Mouse (Mus musculus): ENCODE measurements at regions not wholly inside any gene's neighbourhood (a gene's known extent, or its start where the extent isn't known, plus 50 kb on each side); places are given as distances from the start of the nearest gene placed in this dataset.
A peak's percentile ranks its signal among the peaks of the same experiment; 100 is the strongest.

- H3K4me3 ChIP-seq, result no peak overlapping the region
- no peaks in the 10 kb centered on the region for H3K27me3 ChIP-seq
- 87% methylated on average over 5 of the region's 5 CpGs for WGBS
- H3K27ac ChIP-seq, result no peak overlapping the region
- H3K9ac ChIP-seq, result no peak overlapping the region
- no peaks in the 10 kb centered on the region for H3K9me3 ChIP-seq
- H3K4me2 ChIP-seq (replicated peaks), result no peak overlapping the region
- no peaks in the 10 kb centered on the region for H3K36me3 ChIP-seq
- H3K4me1 ChIP-seq, result peaks cover 7% of the 10 kb centered on the region; the same call in 1 of the 2 replicates
- ATAC-seq (ENCODE audit: insufficient number of reproducible peaks, insufficient read depth, low FRiP score, low TSS enrichment), result no peak
These were observed 182.5 kb upstream of the Klf3 start for GRCm38 (mm10) chr5:64620726-64621125.

GRCm38 (mm10) chr5:64621386-64621785, 181.8 kb upstream of the Klf3 start:
- ATAC-seq (ENCODE audit: insufficient number of reproducible peaks, insufficient read depth, low FRiP score, low TSS enrichment), result no peak
- no peaks in the 10 kb centered on the region for H3K9me3 ChIP-seq
- peaks cover 8% of the 10 kb centered on the region; the same call in 1 of the 2 replicates for H3K4me1 ChIP-seq
- H3K27me3 ChIP-seq, result no peaks in the 10 kb centered on the region
- no peaks in the 10 kb centered on the region for H3K36me3 ChIP-seq
- no peak overlapping the region for H3K27ac ChIP-seq
- no peak overlapping the region for H3K4me3 ChIP-seq
- H3K9ac ChIP-seq, result no peak overlapping the region
- WGBS, result 93% methylated on average over 1 of the region's 1 CpGs
- H3K4me2 ChIP-seq (replicated peaks), result no peak overlapping the region

- no peak overlapping the region for H3K9ac ChIP-seq
- peaks cover 8% of the 10 kb centered on the region; the same call in 1 of the 2 replicates for H3K4me1 ChIP-seq
- H3K27me3 ChIP-seq, result no peaks in the 10 kb centered on the region
- H3K36me3 ChIP-seq, result no peaks in the 10 kb centered on the region
- H3K27ac ChIP-seq, result no peak overlapping the region
- no peak overlapping the region for H3K4me3 ChIP-seq
- ATAC-seq (ENCODE audit: insufficient number of reproducible peaks, insufficient read depth, low FRiP score, low TSS enrichment), result no peak
- H3K9me3 ChIP-seq, result no peaks in the 10 kb centered on the region
- no peak overlapping the region for H3K4me2 ChIP-seq (replicated peaks)
- WGBS, result 52% methylated on average over 3 of the region's 3 CpGs
These were observed 179.5 kb upstream of the Klf3 start for GRCm38 (mm10) chr5:64623653-64624052.

GRCm38 (mm10) chr5:64624205-64624604, 179.0 kb upstream of the Klf3 start:
- ATAC-seq (ENCODE audit: insufficient number of reproducible peaks, insufficient read depth, low FRiP score, low TSS enrichment), result no peak

GRCm38 (mm10) chr5:64625421-64625820, 177.8 kb upstream of the Klf3 start:
- WGBS, result 64% methylated on average over 4 of the region's 4 CpGs
- Histone ChIP-seq H3K9ac (no peak overlapping the region), H3K27ac (no peak overlapping the region), H3K36me3 (no peaks in the 10 kb centered on the region), H3K4me3 (no peak overlapping the region), H3K27me3 (no peaks in the 10 kb centered on the region), H3K4me2 (replicated peaks) (no peak overlapping the region), H3K9me3 (no peaks in the 10 kb centered on the region), H3K4me1 (peaks cover 8% of the 10 kb centered on the region; the same call in 1 of the 2 replicates)
- ATAC-seq (ENCODE audit: insufficient number of reproducible peaks, insufficient read depth, low FRiP score, low TSS enrichment), result no peak

More at GRCm38 (mm10) chr5:64624205-64624604, 179.0 kb upstream of the Klf3 start:
- Histone ChIP-seq H3K4me3 (no peak overlapping the region), H3K27me3 (no peaks in the 10 kb centered on the region), H3K27ac (no peak overlapping the region), H3K4me2 (replicated peaks) (no peak overlapping the region), H3K4me1 (peaks cover 8% of the 10 kb centered on the region; the same call in 1 of the 2 replicates), H3K9ac (no peak overlapping the region), H3K9me3 (no peaks in the 10 kb centered on the region), H3K36me3 (no peaks in the 10 kb centered on the region)
- WGBS, result 81% methylated on average over 6 of the region's 6 CpGs

GRCm38 (mm10) chr5:64625841-64626298, 177.3 kb upstream of the Klf3 start:
- 49% methylated on average over 6 of the region's 6 CpGs for WGBS
- no peak overlapping the region for H3K4me2 ChIP-seq (replicated peaks)

GRCm38 (mm10) chr5:64626351-64626750, 176.8 kb upstream of the Klf3 start:
- no peak for ATAC-seq (ENCODE audit: insufficient number of reproducible peaks, insufficient read depth, low FRiP score, low TSS enrichment)
- no peak overlapping the region for H3K4me2 ChIP-seq (replicated peaks)

More at GRCm38 (mm10) chr5:64625841-64626298, 177.3 kb upstream of the Klf3 start:
- H3K27ac ChIP-seq, result no peak overlapping the region
- H3K4me1 ChIP-seq, result peaks cover 8% of the 10 kb centered on the region; the same call in 1 of the 2 replicates
- no peaks in the 10 kb centered on the region for H3K27me3 ChIP-seq
- H3K36me3 ChIP-seq, result no peaks in the 10 kb centered on the region
- no peak overlapping the region for H3K9ac ChIP-seq
- no peak for ATAC-seq (ENCODE audit: insufficient number of reproducible peaks, insufficient read depth, low FRiP score, low TSS enrichment)
- no peaks in the 10 kb centered on the region for H3K9me3 ChIP-seq
- no peak overlapping the region for H3K4me3 ChIP-seq

GRCm38 (mm10) chr5:64630582-64630981, 172.6 kb upstream of the Klf3 start:
- 87% methylated on average over 2 of the region's 2 CpGs for WGBS
- no peak overlapping the region for H3K4me2 ChIP-seq (replicated peaks)
- H3K36me3 ChIP-seq, result no peaks in the 10 kb centered on the region
- no peak overlapping the region for H3K27ac ChIP-seq
- H3K27me3 ChIP-seq, result no peaks in the 10 kb centered on the region
- 0 out of 2 replicates have a peak, but pooled peaks have one; percentile 47 for ATAC-seq (ENCODE audit: insufficient number of reproducible peaks, insufficient read depth, low FRiP score, low TSS enrichment)
- H3K4me3 ChIP-seq, result no peak overlapping the region
- no peaks in the 10 kb centered on the region for H3K9me3 ChIP-seq
- H3K9ac ChIP-seq, result no peak overlapping the region
- H3K4me1 ChIP-seq, result peaks cover 3% of the 10 kb centered on the region; the same call in 1 of the 2 replicates

More at GRCm38 (mm10) chr5:64626351-64626750, 176.8 kb upstream of the Klf3 start:
- H3K9me3 ChIP-seq, result no peaks in the 10 kb centered on the region
- no peak overlapping the region for H3K4me3 ChIP-seq
- 0 out of 2 replicates have a peak overlapping the region, but pooled peaks have one; percentile 26 for H3K27ac ChIP-seq
- 42% methylated on average over 9 of the region's 9 CpGs for WGBS
- no peak overlapping the region for H3K9ac ChIP-seq
- H3K36me3 ChIP-seq, result no peaks in the 10 kb centered on the region
- peaks cover 8% of the 10 kb centered on the region; the same call in 1 of the 2 replicates for H3K4me1 ChIP-seq
- no peaks in the 10 kb centered on the region for H3K27me3 ChIP-seq

GRCm38 (mm10) chr5:64632171-64632570, 171.0 kb upstream of the Klf3 start:
- WGBS, result 89% methylated on average over 5 of the region's 5 CpGs
- no peaks in the 10 kb centered on the region for H3K9me3 ChIP-seq
- H3K27me3 ChIP-seq, result no peaks in the 10 kb centered on the region
- no peak overlapping the region for H3K4me2 ChIP-seq (replicated peaks)
- H3K9ac ChIP-seq, result no peak overlapping the region
- no peak overlapping the region for H3K27ac ChIP-seq
- no peak overlapping the region for H3K4me3 ChIP-seq
- no peak for ATAC-seq (ENCODE audit: insufficient number of reproducible peaks, insufficient read depth, low FRiP score, low TSS enrichment)
- H3K36me3 ChIP-seq, result no peaks in the 10 kb centered on the region
- H3K4me1 ChIP-seq, result no peaks in the 10 kb centered on the region

- H3K4me2 ChIP-seq (replicated peaks), result no peak overlapping the region
- H3K9me3 ChIP-seq, result no peaks in the 10 kb centered on the region
- H3K4me3 ChIP-seq, result no peak overlapping the region
- no peaks in the 10 kb centered on the region for H3K36me3 ChIP-seq
- H3K9ac ChIP-seq, result no peak overlapping the region
- no peaks in the 10 kb centered on the region for H3K27me3 ChIP-seq
- ATAC-seq (ENCODE audit: insufficient number of reproducible peaks, insufficient read depth, low FRiP score, low TSS enrichment), result no peak
- H3K27ac ChIP-seq, result no peak overlapping the region
- WGBS, result 73% methylated on average over 8 of the region's 8 CpGs
- no peaks in the 10 kb centered on the region for H3K4me1 ChIP-seq
These were observed 169.2 kb upstream of the Klf3 start for GRCm38 (mm10) chr5:64634008-64634407.

GRCm38 (mm10) chr5:64634721-64635120, 168.5 kb upstream of the Klf3 start:
- H3K27me3 ChIP-seq, result no peaks in the 10 kb centered on the region
- H3K4me2 ChIP-seq (replicated peaks), result no peak overlapping the region
- H3K4me1 ChIP-seq, result no peaks in the 10 kb centered on the region
- no peaks in the 10 kb centered on the region for H3K9me3 ChIP-seq
- H3K9ac ChIP-seq, result no peak overlapping the region
- WGBS, result 84% methylated on average over 4 of the region's 4 CpGs
- no peaks in the 10 kb centered on the region for H3K36me3 ChIP-seq
- no peak overlapping the region for H3K27ac ChIP-seq
- no peak for ATAC-seq (ENCODE audit: insufficient number of reproducible peaks, insufficient read depth, low FRiP score, low TSS enrichment)
- no peak overlapping the region for H3K4me3 ChIP-seq

- H3K9me3 ChIP-seq, result no peaks in the 10 kb centered on the region
- no peaks in the 10 kb centered on the region for H3K27me3 ChIP-seq
- no peaks in the 10 kb centered on the region for H3K36me3 ChIP-seq
- H3K4me1 ChIP-seq, result no peaks in the 10 kb centered on the region
- H3K4me3 ChIP-seq, result no peak overlapping the region
- H3K4me2 ChIP-seq (replicated peaks), result no peak overlapping the region
- ATAC-seq (ENCODE audit: insufficient number of reproducible peaks, insufficient read depth, low FRiP score, low TSS enrichment), result no peak
- H3K27ac ChIP-seq, result no peak overlapping the region
- WGBS, result 88% methylated on average over 3 of the region's 3 CpGs
- H3K9ac ChIP-seq, result no peak overlapping the region
These were observed 166.9 kb upstream of the Klf3 start for GRCm38 (mm10) chr5:64636301-64636700.
